10 mouse cellular contexts compared by ENCODE assay signal in genomic region chr4:106463174-106463801, GRCm38 (mm10). TPM values are rescaled to one million over a fixed set of nuclear protein-coding genes. Genes with fewer than 3 reads are reported as not detected.
A peak's percentile ranks its signal among the peaks of the same experiment; 100 is the strongest.
DNase-seq lines count a peak whose midpoint lies in the region; ATAC-seq and TF ChIP-seq lines count a peak whose summit lies in the region.
"Had no signal": no experiment of that assay in that cellular context is flagged by ENCODE, and none has a peak within 500 bp of the region (broad histone marks: within the 10 kb centered on the region; RNA-seq: fewer than 3 reads in every experiment).

No protein-coding gene starts in this region.

- H3K27me3 ChIP-seq in hindbrain, embryonic 14.5 days (ENCODE audit: control insufficient read depth, insufficient read depth, low read length): peaks cover 35% of the 10 kb centered on the region
- peaks cover 26% of the 10 kb centered on the region for H3K27me3 ChIP-seq in midbrain, embryonic 11.5 days (ENCODE audit: control insufficient read depth, insufficient read depth, low read length)

- H3K4me3 ChIP-seq in gastrocnemius, adult 2 months: peak overlapping the region; percentile 53
- peak overlapping the region; percentile 40 for H3K4me3 ChIP-seq in hindbrain, embryonic 14.5 days (replicated peaks; ENCODE audit: low read length)
- peak overlapping the region; percentile 32 for H3K4me3 ChIP-seq in midbrain, embryonic 11.5 days (ENCODE audit: low read depth, low read length)

- no peaks in the 10 kb centered on the region for H3K36me3 ChIP-seq in hindbrain, embryonic 14.5 days (replicated peaks; ENCODE audit: control insufficient read depth, insufficient read depth)
- no peaks in the 10 kb centered on the region for H3K36me3 ChIP-seq in midbrain, embryonic 11.5 days (ENCODE audit: control insufficient read depth, insufficient read depth, low read length)

- ATAC-seq in hindbrain, embryonic 14.5 days (ENCODE audit: low FRiP score): 0 out of 2 replicates have a peak, but pooled peaks have one; percentile 44
- ATAC-seq in midbrain, embryonic 11.5 days (ENCODE audit: low FRiP score): peak; percentile 51; the same call in 1 of the 2 replicates
- ATAC-seq in megakaryocyte progenitor cell, adult 5-6 weeks (replicated peaks; ENCODE audit: poor library complexity): no peak

- peak overlapping the region; percentile 72 for H3K4me2 ChIP-seq in hindbrain, embryonic 14.5 days (replicated peaks)
- peak overlapping the region; percentile 61 for H3K4me2 ChIP-seq in midbrain, embryonic 11.5 days

- 0 out of 2 replicates have a peak, but pooled peaks cover 5% of the 10 kb centered on the region for H3K4me1 ChIP-seq in hindbrain, embryonic 14.5 days (replicated peaks; ENCODE audit: control insufficient read depth, insufficient read depth, low read length)
- peaks cover 6% of the 10 kb centered on the region for H3K4me1 ChIP-seq in midbrain, embryonic 11.5 days (ENCODE audit: control insufficient read depth, insufficient read depth, low read length)

- H3K27ac ChIP-seq in gastrocnemius, adult 2 months: no peak overlapping the region
- no peak overlapping the region for H3K27ac ChIP-seq in hindbrain, embryonic 14.5 days
- no peak overlapping the region for H3K27ac ChIP-seq in midbrain, embryonic 11.5 days (ENCODE audit: low read depth, low read length)

- no peak for DNase-seq in gastrocnemius, adult 2 months
- DNase-seq in gastrocnemius, postnatal 25 days: no peak
- DNase-seq in R1 (ENCODE audit: low read depth, low spot score): peak; percentile 28
- no peak for DNase-seq in hindbrain, embryonic 14.5 days (ENCODE audit: low spot score)
- DNase-seq in midbrain, embryonic 11.5 days (ENCODE audit: low spot score, missing footprints): peak; percentile 91
- DNase-seq in spleen, postnatal 4 days (ENCODE audit: low spot score in 2 of 2): no peak
- no peak for DNase-seq in layer of hippocampus, adult 18-20 months (ENCODE audit: low spot score in 2 of 2)
- DNase-seq: B cell, adult 2 months; thymus, adult 18-20 months had no signal

- no peak for TF ChIP-seq CTCF in gastrocnemius, adult 2 months (IDR thresholded peaks at IDR 0.05)

- peak overlapping the region; percentile 48 for H3K9ac ChIP-seq in hindbrain, embryonic 14.5 days
- H3K9ac ChIP-seq in midbrain, embryonic 11.5 days (ENCODE audit: low read length): peak overlapping the region; percentile 50

- intact Hi-C loops in gastrocnemius, adult 2 months (cut with DNase I): no loop called here

- H3K9me3 ChIP-seq in hindbrain, embryonic 14.5 days (ENCODE audit: control insufficient read depth, low read length): no peaks in the 10 kb centered on the region
- H3K9me3 ChIP-seq in midbrain, embryonic 11.5 days (ENCODE audit: control insufficient read depth, low read length): no peaks in the 10 kb centered on the region

- 15% methylated on average over 21 of the region's 21 CpGs for WGBS in hindbrain, embryonic 14.5 days
- WGBS in midbrain, embryonic 11.5 days: 26% methylated on average over 21 of the region's 21 CpGs

RNA-seq across cellular contexts. Expression of gene Pcsk9, which starts 0.8 kb away (rescaled TPM):
- not detected for total RNA-seq in gastrocnemius, adult 2 months (2021)
- under 1 TPM in 1 of 2 experiments, not detected in 1; 0.08 TPM for total RNA-seq in gastrocnemius, postnatal 25 days (2021)
- polyA plus RNA-seq in hindbrain, embryonic 14.5 days (2014; fragmentation: Nextera tagmentation; extraction: Ambion mirVana): 1.7 and 3.4 TPM in 2 replicates
- polyA plus RNA-seq in midbrain, embryonic 11.5 days (2014; fragmentation: Nextera tagmentation; extraction: Ambion mirVana): 1.1 and 1.4 TPM in 2 replicates
- total RNA-seq in megakaryocyte progenitor cell, adult 5-6 weeks (2015): not detected in 2 replicates
- 0.12 and 0.14 TPM in 2 replicates for total RNA-seq in megakaryocyte progenitor cell, adult 5-6 weeks (2017)
- under 1 TPM in 1 of 2 experiments, not detected in 1; 0.12 TPM for total RNA-seq in layer of hippocampus, adult 18-20 months (2021)

RNA-seq across cellular contexts. Expression of gene Bsnd, which starts 28.8 kb away (rescaled TPM):
- not detected for total RNA-seq in gastrocnemius, adult 2 months (2021)
- total RNA-seq in gastrocnemius, postnatal 25 days (2021): not detected
- not detected in 2 replicates for polyA plus RNA-seq in hindbrain, embryonic 14.5 days (2014; fragmentation: Nextera tagmentation; extraction: Ambion mirVana)
- polyA plus RNA-seq in midbrain, embryonic 11.5 days (2014; fragmentation: Nextera tagmentation; extraction: Ambion mirVana): not detected in 2 replicates
- not detected in 2 replicates for total RNA-seq in megakaryocyte progenitor cell, adult 5-6 weeks (2015)
- total RNA-seq in megakaryocyte progenitor cell, adult 5-6 weeks (2017): not detected in 2 replicates
- not detected for total RNA-seq in layer of hippocampus, adult 18-20 months (2021)

Comparison
In these comparisons a context has a peak if more than half of its experiments do, and no peak if none do; other contexts are left out.
1. DNase-seq: peak in R1 (single experiment) and midbrain, embryonic 11.5 days (single experiment); none in gastrocnemius, adult 2 months (single experiment), gastrocnemius, postnatal 25 days (single experiment), hindbrain, embryonic 14.5 days (single experiment), spleen, postnatal 4 days (0 of 2) and layer of hippocampus, adult 18-20 months (0 of 2).
2. Peak in every context shown above with its lines, with median percentiles within 50 percentile points of each other: H3K4me3 ChIP-seq.